Mouse (Mus musculus) forebrain, embryonic 16.5 days (tissue): ENCODE data around the gene Phf5a. TPM values are rescaled to one million over a fixed set of nuclear protein-coding genes. Genes with fewer than 3 reads are reported as not detected.

ENCODE experiments used
- ATAC-seq: fragments of 200-750 bp; cut with Nextera tagmentation; 2 replicates; pipeline ENCODE4 v1.8.0; 2017; ENCODE audit warnings: mild to moderate bottlenecking, moderate library complexity
- H3K27ac ChIP-seq: fragments of 300-500 bp; sonication (generic); 2 replicates; pipeline ENCODE4 v1.5.1; 2014; ENCODE audit warnings: low read length, control low read depth
- H3K27me3 ChIP-seq: fragments of 300-500 bp; sonication (generic); replicated peaks from 2 replicates; pipeline ENCODE4 v1.6.1; 2014; ENCODE audit warnings: low read length; ENCODE audit not compliant: control insufficient read depth, insufficient read depth
- H3K36me3 ChIP-seq: fragments of 300-500 bp; sonication (generic); 2 replicates; pipeline ENCODE4 v1.6.1; 2014; ENCODE audit not compliant: control insufficient read depth, insufficient read depth
- H3K4me1 ChIP-seq: fragments of 300-500 bp; sonication (generic); replicated peaks from 2 replicates; pipeline ENCODE4 v1.6.1; 2014; ENCODE audit warnings: low read length; ENCODE audit not compliant: control insufficient read depth, insufficient read depth
- H3K4me2 ChIP-seq: fragments of 300-500 bp; sonication (generic); 2 replicates; pipeline ENCODE4 v1.6.1; 2014; ENCODE audit warnings: mild to moderate bottlenecking, low read length, control low read depth
- H3K4me3 ChIP-seq: fragments of 300-500 bp; sonication (generic); replicated peaks from 2 replicates; pipeline ENCODE4 v1.5.1; 2014; ENCODE audit warnings: mild to moderate bottlenecking, low read length, control low read depth
- H3K9ac ChIP-seq: fragments of 300-500 bp; sonication (generic); replicated peaks from 2 replicates; pipeline ENCODE4 v1.6.1; 2014; ENCODE audit warnings: low read depth, low read length, control low read depth
- H3K9me3 ChIP-seq: fragments of 300-500 bp; sonication (generic); 2 replicates; pipeline ENCODE4 v1.6.1; 2016; ENCODE audit warnings: low read length; ENCODE audit not compliant: control insufficient read depth
- WGBS: fragments of 180-500 bp; shearing (Covaris S2); extraction: QIAGEN DNeasy Blood & Tissue Kit; methylation state at CpG from one replicate; pipeline ENCODE4 v1.1.7; 2014; 5-methylcytosine and 5-hydroxymethylcytosine counted together
- polyA plus RNA-seq: library from polyadenylated mRNA; unstranded; fragments of >200 nt; fragmentation: Nextera tagmentation; extraction: Ambion mirVana; gene quantifications from 2 replicates; pipeline ENCODE4 v1.2.1, GENCODE M21; 2015

Gene Phf5a
- polyA plus RNA-seq, 1 experiment from 2014 or later, result 130 TPM

DNA sequence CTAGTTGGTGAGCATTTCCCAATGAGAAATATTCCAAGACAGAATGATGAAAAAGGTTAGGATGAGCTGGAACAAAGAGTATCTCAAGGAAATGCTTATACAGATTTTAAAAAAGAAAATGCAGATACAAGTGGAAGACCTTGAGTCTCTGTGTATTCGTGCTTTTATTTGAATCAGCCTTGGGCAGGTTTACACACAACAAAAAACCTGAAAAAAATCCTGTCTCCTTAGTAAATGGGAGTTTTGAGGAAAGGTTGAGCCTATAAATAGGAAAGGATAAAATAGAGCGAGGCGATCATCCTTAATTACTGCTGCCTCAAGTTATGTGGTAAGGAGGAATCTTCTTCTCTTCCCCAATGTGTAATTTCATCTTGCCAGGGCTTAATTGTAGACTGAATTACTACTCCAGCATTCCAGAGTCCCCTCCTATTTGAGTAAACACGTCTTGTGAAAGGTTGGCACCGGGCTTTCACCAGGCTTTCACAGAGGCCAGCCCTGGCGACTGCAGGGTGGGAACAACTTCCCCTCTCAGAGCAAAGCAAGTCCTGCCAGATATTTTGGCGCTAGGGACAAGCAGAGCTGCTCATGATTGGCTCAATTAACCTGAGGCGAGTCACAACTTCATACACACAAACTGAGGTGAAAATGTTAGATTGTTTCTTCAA lies 11.1 kb downstream of the Phf5a start:
- WGBS, result 39% methylated on average over 8 of the region's 8 CpGs
- H3K4me2 ChIP-seq, result peak overlapping the region; percentile 83
- peaks cover 7% of the 10 kb centered on the region for H3K36me3 ChIP-seq
- H3K4me3 ChIP-seq, result no peak overlapping the region
- H3K9ac ChIP-seq, result no peak overlapping the region
- ATAC-seq, result no peak
- H3K27ac ChIP-seq, result peak overlapping the region; percentile 75
- H3K27me3 ChIP-seq, result no peaks in the 10 kb centered on the region
- H3K4me1 ChIP-seq, result peaks cover 29% of the 10 kb centered on the region
- H3K9me3 ChIP-seq, result no peaks in the 10 kb centered on the region

DNA sequence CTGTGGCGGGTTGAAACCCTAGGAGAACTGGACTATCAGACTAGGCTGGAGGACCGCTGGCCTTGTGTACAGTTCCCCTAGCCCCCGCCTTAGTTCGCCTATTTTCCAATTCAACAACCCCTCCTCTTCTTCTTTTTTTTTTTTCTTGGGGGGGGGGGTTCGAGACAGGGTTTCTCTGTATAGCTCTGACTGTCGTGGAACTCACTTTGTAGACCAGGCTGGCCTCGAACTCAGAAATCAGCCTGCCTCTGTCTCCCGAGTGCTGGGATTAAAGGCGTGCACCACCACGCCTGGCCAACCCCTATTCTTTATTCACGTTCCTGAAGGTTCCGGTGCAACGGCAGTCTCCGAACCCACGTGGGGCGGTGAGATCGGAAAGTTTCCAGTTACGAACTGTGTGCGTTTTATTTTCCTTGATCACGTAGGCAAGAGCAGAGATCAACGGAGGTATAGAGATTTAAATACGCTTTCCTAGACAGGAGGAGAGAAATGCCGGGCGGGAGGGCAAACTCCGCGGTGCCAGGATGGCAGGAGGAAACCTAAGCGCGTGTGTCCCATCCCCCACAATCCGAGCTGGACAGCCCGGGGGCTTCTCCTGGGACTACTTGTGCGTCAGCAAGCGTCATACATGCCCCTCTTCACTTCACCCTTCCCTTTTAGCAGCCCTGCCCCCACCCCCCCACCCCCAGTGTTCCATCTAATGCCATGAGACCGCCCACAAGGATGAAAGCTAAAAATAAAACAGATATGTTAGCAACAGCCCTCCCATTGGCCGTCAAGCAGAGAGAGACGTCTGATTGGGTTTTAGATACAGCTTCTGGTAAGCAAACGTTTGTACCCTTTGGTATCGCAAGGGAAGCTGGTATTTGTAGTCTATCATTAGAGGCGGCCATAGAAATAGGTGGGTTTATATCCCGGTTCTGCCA lies 12.1 kb downstream of the Phf5a start:
- ATAC-seq, result peak; percentile 89

DNA sequence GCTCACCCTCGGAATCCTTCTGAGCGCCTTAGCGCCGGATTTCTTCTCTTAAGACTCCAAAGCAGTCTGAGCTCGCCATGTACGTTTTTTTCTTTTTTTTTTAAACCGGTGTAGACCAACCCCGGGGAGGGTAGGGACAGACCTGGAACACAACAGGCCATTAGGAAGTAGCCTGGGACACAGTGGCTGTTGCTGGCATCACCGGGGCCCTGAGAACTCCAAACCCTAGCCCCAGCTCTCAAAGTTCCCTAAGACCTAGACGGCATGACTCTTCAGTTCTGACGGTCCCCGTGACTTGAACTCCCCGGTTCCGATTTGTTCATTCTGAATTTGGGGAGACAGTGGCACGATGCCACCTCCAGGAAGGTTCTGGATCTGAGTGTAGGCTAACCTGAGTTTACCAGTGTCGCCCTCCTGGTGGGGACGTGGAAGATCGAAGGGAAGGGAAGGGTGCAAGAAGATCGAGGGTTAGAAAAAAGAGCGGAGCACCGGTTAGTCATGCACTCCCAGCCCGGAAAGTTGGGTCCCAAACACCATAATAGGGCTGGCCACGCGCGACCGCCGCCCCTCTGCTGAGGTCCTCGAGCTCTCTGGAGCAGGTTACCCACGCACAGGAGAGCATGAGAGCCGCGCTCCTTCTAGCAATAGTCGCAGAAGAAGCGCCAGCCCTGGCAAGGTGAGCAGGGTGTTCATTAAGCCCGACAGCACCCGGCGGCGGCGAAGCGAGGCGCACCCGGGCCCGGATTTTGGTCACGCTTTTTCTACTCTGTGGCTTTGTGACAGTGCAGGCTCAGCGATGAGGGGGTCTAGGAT lies 13.0 kb downstream of the Phf5a start, which contains the start of gene Tob2:
Gene Tob2 (minus strand): TSS at position 280 of the 813 bp plus-strand sequence.
- ATAC-seq, result no peak
- H3K27me3 ChIP-seq, result no peaks in the 10 kb centered on the region
- peak within 1 kb of the TSS; percentile 81 for H3K9ac ChIP-seq
- WGBS, result under 1% methylated on average over 44 of the region's 44 CpGs
- H3K27ac ChIP-seq, result peak within 1 kb of the TSS; percentile 93
- H3K4me3 ChIP-seq, result peak within 1 kb of the TSS; percentile 83
- H3K4me1 ChIP-seq, result peaks cover 34% of the 10 kb centered on the region
- peak within 1 kb of the TSS; percentile 83 for H3K4me2 ChIP-seq
- H3K9me3 ChIP-seq, result no peaks in the 10 kb centered on the region
- H3K36me3 ChIP-seq, result no peaks in the 10 kb centered on the region

More for the DNA sequence above, 12.1 kb downstream of the Phf5a start:
- Histone ChIP-seq H3K4me1 (peaks cover 34% of the 10 kb centered on the region), H3K27ac (peak overlapping the region; percentile 93), H3K27me3 (no peaks in the 10 kb centered on the region), H3K36me3 (peaks cover 4% of the 10 kb centered on the region), H3K9me3 (no peaks in the 10 kb centered on the region), H3K9ac (peak overlapping the region; percentile 81), H3K4me2 (peak overlapping the region; percentile 83), H3K4me3 (peak overlapping the region; percentile 83)
- under 1% methylated on average over 39 of the region's 39 CpGs for WGBS

DNA sequence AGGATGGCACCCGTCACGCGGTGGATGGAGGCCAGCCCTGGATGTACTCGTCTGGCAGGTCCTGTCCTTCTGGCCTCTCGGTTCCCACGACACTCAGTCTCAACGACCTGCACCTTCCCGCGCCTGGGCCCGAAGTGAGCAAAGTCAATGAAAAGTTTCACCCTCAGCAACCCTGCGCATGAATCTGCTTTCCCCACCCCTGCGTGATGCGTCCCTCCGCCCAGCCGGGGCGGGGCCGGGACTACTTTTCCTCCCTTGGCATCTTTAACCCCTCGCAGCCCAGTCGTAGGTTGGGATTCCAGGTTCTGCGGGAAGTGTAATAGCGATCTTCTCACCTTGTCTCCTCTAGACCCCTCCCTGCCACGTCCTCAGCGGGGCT lies 13.6 kb downstream of the Phf5a start:
- ATAC-seq, result no peak
- under 1% methylated on average over 23 of the region's 23 CpGs for WGBS
- no peaks in the 10 kb centered on the region for H3K9me3 ChIP-seq

GRCm38 (mm10) chr15:81857724-81858116 lies 14.0 kb downstream of the Phf5a start:
- H3K4me3 ChIP-seq, result peak overlapping the region; percentile 83
- H3K9ac ChIP-seq, result peak overlapping the region; percentile 81
- H3K36me3 ChIP-seq, result no peaks in the 10 kb centered on the region
- H3K4me2 ChIP-seq, result peak overlapping the region; percentile 83
- H3K4me1 ChIP-seq, result peaks cover 34% of the 10 kb centered on the region
- peak overlapping the region; percentile 93 for H3K27ac ChIP-seq
- WGBS, result 0% methylated on average over 33 of the region's 33 CpGs
- H3K9me3 ChIP-seq, result no peaks in the 10 kb centered on the region
- no peaks in the 10 kb centered on the region for H3K27me3 ChIP-seq
- no peak for ATAC-seq

More for the DNA sequence above, 13.6 kb downstream of the Phf5a start:
- Histone ChIP-seq H3K9ac (peak overlapping the region; percentile 81), H3K27me3 (no peaks in the 10 kb centered on the region), H3K4me2 (peak overlapping the region; percentile 83), H3K27ac (peak overlapping the region; percentile 93), H3K4me3 (peak overlapping the region; percentile 83), H3K36me3 (no peaks in the 10 kb centered on the region), H3K4me1 (peaks cover 34% of the 10 kb centered on the region)

DNA sequence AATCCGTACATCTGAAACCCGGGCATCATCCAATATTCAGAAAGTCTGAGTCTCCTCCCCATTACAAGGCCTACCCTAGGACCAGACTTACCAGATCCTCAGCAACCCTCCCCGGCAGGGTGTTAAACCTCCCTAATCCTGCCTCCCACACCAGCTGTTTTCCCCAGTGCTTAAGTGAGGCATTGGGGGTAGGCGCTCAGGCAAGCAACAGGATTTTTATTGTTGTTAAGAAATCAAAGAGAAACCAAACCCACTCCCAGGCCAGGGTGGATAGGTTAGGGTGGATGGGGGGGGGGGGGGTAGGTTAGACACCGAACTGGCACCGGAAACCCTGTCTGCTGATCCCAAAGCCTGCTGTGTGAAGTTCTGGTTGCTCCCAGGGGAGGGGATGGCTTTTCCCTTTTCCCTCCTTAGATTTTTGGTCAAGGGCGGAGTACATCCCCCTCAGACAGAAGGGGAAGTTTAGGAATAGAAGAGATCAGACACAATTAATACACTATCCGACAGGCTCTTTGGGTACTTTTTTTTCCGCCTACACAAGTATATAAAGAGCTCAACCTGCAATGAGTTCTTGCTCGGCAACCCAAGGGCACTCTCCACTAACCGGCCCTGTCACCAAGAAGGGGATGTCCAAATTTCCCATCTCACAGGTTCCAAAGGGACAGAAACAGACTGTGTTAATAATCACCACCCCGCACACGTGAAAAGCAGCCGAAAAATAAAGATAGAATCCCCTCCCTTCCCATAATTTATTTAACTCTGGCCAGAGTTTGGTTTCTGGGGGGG lies 14.6 kb downstream of the Phf5a start:
- Histone ChIP-seq H3K4me3 (peak overlapping the region; percentile 83), H3K9me3 (no peaks in the 10 kb centered on the region), H3K27ac (peak overlapping the region; percentile 66), H3K36me3 (no peaks in the 10 kb centered on the region), H3K4me2 (peak overlapping the region; percentile 83), H3K9ac (peak overlapping the region; percentile 81), H3K4me1 (peaks cover 34% of the 10 kb centered on the region), H3K27me3 (no peaks in the 10 kb centered on the region)
- 0% methylated on average over 14 of the region's 14 CpGs for WGBS
- ATAC-seq, result no peak

DNA sequence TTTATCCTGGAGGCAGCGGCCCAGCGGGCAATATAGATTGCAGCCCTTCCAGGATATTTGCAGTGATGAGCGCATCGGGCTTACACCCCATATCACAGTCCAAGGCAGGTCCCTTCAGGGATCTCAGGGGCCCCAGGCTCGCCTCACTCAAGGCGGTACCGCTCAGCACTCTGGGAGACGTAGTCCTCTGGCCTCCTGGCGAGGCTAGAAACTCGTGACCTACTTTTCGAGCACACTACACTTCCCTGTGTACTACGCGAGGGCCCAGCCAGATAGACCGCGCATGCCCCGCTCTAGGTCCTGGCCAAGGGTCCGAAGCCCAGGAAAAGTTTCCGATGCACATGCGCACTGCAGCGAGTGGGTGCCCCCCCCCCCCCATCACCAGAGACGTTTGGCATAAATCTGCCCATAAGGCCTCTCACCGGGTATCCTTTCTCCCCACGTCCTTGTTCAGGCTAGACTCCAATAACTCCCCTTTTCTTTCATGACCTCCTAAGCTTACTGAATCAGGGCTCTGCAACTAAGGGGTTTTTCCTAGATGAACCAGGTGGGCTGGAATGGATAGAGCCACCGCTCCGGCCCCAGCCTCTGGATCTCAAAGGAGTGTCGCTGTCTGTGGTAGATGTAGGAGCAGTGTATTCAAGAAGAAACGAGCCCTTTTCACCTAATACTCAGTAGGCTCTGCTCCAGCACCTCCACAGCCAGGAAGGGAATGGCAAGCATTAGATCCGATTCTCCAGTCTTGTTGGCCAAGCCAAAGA lies 15.5 kb downstream of the Phf5a start:
- Histone ChIP-seq H3K9ac (peak overlapping the region; percentile 81), H3K27me3 (no peaks in the 10 kb centered on the region), H3K36me3 (peaks cover 7% of the 10 kb centered on the region), H3K27ac (peak overlapping the region; percentile 66), H3K4me2 (peak overlapping the region; percentile 83), H3K9me3 (no peaks in the 10 kb centered on the region), H3K4me3 (peak overlapping the region; percentile 83), H3K4me1 (peaks cover 34% of the 10 kb centered on the region)
- peak; percentile 88 for ATAC-seq
- under 1% methylated on average over 28 of the region's 28 CpGs for WGBS

GRCm38 (mm10) chr15:81853081-81853480 lies 18.6 kb downstream of the Phf5a start:
- ATAC-seq, result no peak
- Histone ChIP-seq H3K9me3 (no peaks in the 10 kb centered on the region), H3K4me1 (peaks cover 22% of the 10 kb centered on the region), H3K4me3 (no peak overlapping the region), H3K36me3 (peaks cover 18% of the 10 kb centered on the region), H3K27ac (no peak overlapping the region), H3K4me2 (no peak overlapping the region), H3K27me3 (no peaks in the 10 kb centered on the region), H3K9ac (no peak overlapping the region)
- 86% methylated on average over 7 of the region's 7 CpGs for WGBS
